Mouse (Mus musculus): ENCODE measurements around the gene Plekhs1. TPM values are rescaled to one million over a fixed set of nuclear protein-coding genes. Genes with fewer than 3 reads are reported as not detected.

The Plekhs1 gene
- polyA plus RNA-seq, 1 experiment from 2014 or later = 0.65 TPM

DNA sequence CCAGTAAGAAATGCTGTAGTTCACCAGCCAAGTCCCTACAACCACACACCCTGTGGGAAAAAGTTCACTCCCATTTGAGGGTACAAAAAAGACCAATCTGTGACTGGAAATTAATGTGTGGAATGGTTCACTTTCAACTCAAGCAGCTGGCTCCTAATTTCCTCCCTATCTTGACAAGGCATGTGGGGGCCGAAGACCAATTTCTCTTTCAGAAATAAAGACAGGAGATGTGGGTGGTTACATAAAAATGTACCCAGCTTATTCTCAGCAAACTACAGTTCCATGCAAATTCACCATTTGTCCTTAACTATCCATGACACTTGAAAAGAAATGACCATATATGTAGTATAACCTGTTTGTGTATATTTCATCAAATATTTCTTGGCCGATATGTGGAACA lies 9.0 kb upstream of the Plekhs1 start:
- no peak for ATAC-seq
- H3K4me3 ChIP-seq (ENCODE audit: low read length) = no peak overlapping the region
- 81% methylated on average over 2 of the region's 2 CpGs for WGBS

DNA sequence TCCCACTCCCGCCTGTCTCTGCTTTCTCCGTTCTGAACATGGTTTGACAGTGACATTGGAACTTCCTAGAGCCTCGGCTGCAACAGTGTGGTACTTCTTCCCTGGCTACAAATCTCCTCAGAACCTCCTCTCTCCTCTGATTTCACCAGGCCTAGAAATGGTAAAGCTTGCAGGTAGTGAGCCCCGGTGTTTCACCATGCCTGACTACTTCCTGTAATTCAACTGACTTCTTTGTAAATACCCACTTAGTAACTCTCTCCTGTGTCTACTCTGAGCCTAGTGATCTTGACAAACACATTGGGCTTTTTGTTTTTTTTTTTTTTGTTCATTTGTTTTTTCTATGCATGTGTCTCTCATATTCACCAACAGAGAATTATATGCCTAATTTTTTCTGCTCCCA lies 6.6 kb upstream of the Plekhs1 start:
- H3K9ac ChIP-seq (ENCODE audit: low read depth, low read length) = no peak overlapping the region
- no peak overlapping the region for H3K4me2 ChIP-seq (ENCODE audit: low read depth, low read length)
- no peaks in the 10 kb centered on the region for H3K27me3 ChIP-seq (replicated peaks; ENCODE audit: control insufficient read depth, insufficient read depth, low read length)
- no peak for ATAC-seq
- H3K36me3 ChIP-seq (ENCODE audit: control insufficient read depth, insufficient read depth, low read length) = no peaks in the 10 kb centered on the region
- no peaks in the 10 kb centered on the region for H3K4me1 ChIP-seq (ENCODE audit: control insufficient read depth, insufficient read depth, low read length)
- H3K4me3 ChIP-seq (ENCODE audit: low read length) = no peak overlapping the region
- H3K27ac ChIP-seq (ENCODE audit: low read length) = no peak overlapping the region
- no peaks in the 10 kb centered on the region for H3K9me3 ChIP-seq (ENCODE audit: control insufficient read depth, low read length)
- 70% methylated on average over 4 of the region's 4 CpGs for WGBS

More for the DNA sequence above, 9.0 kb upstream of the Plekhs1 start:
- Histone ChIP-seq H3K9me3 (ENCODE audit: control insufficient read depth, low read length) (no peaks in the 10 kb centered on the region), H3K27me3 (replicated peaks; ENCODE audit: control insufficient read depth, insufficient read depth, low read length) (no peaks in the 10 kb centered on the region), H3K4me1 (ENCODE audit: control insufficient read depth, insufficient read depth, low read length) (no peaks in the 10 kb centered on the region), H3K27ac (ENCODE audit: low read length) (no peak overlapping the region), H3K9ac (ENCODE audit: low read depth, low read length) (no peak overlapping the region), H3K36me3 (ENCODE audit: control insufficient read depth, insufficient read depth, low read length) (no peaks in the 10 kb centered on the region), H3K4me2 (ENCODE audit: low read depth, low read length) (no peak overlapping the region)

DNA sequence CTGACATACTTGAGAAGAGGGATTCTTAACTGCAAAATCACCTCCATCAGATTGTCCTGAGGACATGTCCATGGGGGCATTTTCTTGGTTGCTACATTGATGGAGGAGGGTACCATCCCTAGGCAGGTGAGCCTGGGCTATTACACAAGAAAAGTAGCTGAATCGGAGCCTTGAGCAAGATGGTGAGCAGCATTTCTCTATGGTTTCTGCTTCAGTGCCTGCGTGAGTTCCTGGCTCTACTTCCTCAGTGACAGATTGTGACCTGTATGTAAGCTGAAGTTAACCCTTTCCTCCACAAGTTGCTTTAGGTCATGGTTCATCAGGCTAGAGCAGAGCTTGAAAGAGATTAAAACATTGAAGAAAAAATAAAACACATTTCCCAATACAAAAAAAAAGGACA lies 6.1 kb upstream of the Plekhs1 start:
- Histone ChIP-seq H3K27me3 (replicated peaks; ENCODE audit: control insufficient read depth, insufficient read depth, low read length) (no peaks in the 10 kb centered on the region), H3K4me3 (ENCODE audit: low read length) (no peak overlapping the region), H3K36me3 (ENCODE audit: control insufficient read depth, insufficient read depth, low read length) (no peaks in the 10 kb centered on the region), H3K4me1 (ENCODE audit: control insufficient read depth, insufficient read depth, low read length) (no peaks in the 10 kb centered on the region), H3K9ac (ENCODE audit: low read depth, low read length) (no peak overlapping the region), H3K9me3 (ENCODE audit: control insufficient read depth, low read length) (no peaks in the 10 kb centered on the region), H3K4me2 (ENCODE audit: low read depth, low read length) (no peak overlapping the region), H3K27ac (ENCODE audit: low read length) (no peak overlapping the region)
- WGBS = 57% methylated on average over 2 of the region's 2 CpGs
- ATAC-seq = no peak

- no peak overlapping the region for H3K27ac ChIP-seq (ENCODE audit: low read length)
- no peak overlapping the region for H3K4me3 ChIP-seq (ENCODE audit: low read length)
- H3K27me3 ChIP-seq (replicated peaks; ENCODE audit: control insufficient read depth, insufficient read depth, low read length) = no peaks in the 10 kb centered on the region
- no peaks in the 10 kb centered on the region for H3K36me3 ChIP-seq (ENCODE audit: control insufficient read depth, insufficient read depth, low read length)
- ATAC-seq = no peak
- no peaks in the 10 kb centered on the region for H3K9me3 ChIP-seq (ENCODE audit: control insufficient read depth, low read length)
- H3K9ac ChIP-seq (ENCODE audit: low read depth, low read length) = no peak overlapping the region
- no peak overlapping the region for H3K4me2 ChIP-seq (ENCODE audit: low read depth, low read length)
- H3K4me1 ChIP-seq (ENCODE audit: control insufficient read depth, insufficient read depth, low read length) = peaks cover 9% of the 10 kb centered on the region; the same call in 1 of the 2 replicates
- WGBS = 85% methylated on average over 4 of the region's 4 CpGs
These were observed 3.9 kb upstream of the Plekhs1 start for GRCm38 (mm10) chr19:56457569-56457968.

- no peak overlapping the region for H3K4me3 ChIP-seq (ENCODE audit: low read length)
- WGBS = 83% methylated on average over 10 of the region's 10 CpGs
These were observed 2.0 kb upstream of the Plekhs1 start for GRCm38 (mm10) chr19:56459154-56460050.

DNA sequence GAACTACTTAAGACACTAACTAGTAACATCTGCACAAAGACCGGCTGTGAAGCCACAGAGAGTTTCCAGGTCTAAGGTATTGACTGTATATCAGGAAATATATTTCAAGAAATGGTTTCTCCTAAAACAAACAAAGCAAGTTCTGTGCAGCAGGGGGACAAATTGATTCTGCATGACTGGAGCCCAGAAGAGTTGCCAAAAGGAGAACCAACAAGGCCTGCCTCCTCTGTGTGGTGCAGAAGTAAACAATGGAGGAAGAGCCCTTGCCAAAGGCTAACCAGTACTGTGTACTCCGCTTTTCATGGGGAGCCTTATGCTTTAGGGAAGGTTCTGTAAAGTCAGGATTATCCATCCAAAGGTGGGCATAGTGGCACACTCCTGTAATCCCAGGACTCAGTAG lies 1.2 kb upstream of the Plekhs1 start:
- 83% methylated on average over 2 of the region's 2 CpGs for WGBS
- H3K27me3 ChIP-seq (replicated peaks; ENCODE audit: control insufficient read depth, insufficient read depth, low read length) = no peaks in the 10 kb centered on the region
- H3K4me2 ChIP-seq (ENCODE audit: low read depth, low read length) = no peak overlapping the region
- no peaks in the 10 kb centered on the region for H3K9me3 ChIP-seq (ENCODE audit: control insufficient read depth, low read length)
- H3K36me3 ChIP-seq (ENCODE audit: control insufficient read depth, insufficient read depth, low read length) = no peaks in the 10 kb centered on the region
- no peak overlapping the region for H3K9ac ChIP-seq (ENCODE audit: low read depth, low read length)
- H3K4me1 ChIP-seq (ENCODE audit: control insufficient read depth, insufficient read depth, low read length) = peaks cover 9% of the 10 kb centered on the region; the same call in 1 of the 2 replicates
- H3K4me3 ChIP-seq (ENCODE audit: low read length) = no peak overlapping the region
- ATAC-seq = no peak
- H3K27ac ChIP-seq (ENCODE audit: low read length) = no peak overlapping the region

More at GRCm38 (mm10) chr19:56459154-56460050, 2.0 kb upstream of the Plekhs1 start:
- no peak overlapping the region for H3K9ac ChIP-seq (ENCODE audit: low read depth, low read length)
- H3K4me2 ChIP-seq (ENCODE audit: low read depth, low read length) = no peak overlapping the region
- H3K36me3 ChIP-seq (ENCODE audit: control insufficient read depth, insufficient read depth, low read length) = no peaks in the 10 kb centered on the region
- H3K4me1 ChIP-seq (ENCODE audit: control insufficient read depth, insufficient read depth, low read length) = peaks cover 9% of the 10 kb centered on the region; the same call in 1 of the 2 replicates
- H3K9me3 ChIP-seq (ENCODE audit: control insufficient read depth, low read length) = no peaks in the 10 kb centered on the region
- no peak overlapping the region for H3K27ac ChIP-seq (ENCODE audit: low read length)
- ATAC-seq = no peak
- H3K27me3 ChIP-seq (replicated peaks; ENCODE audit: control insufficient read depth, insufficient read depth, low read length) = no peaks in the 10 kb centered on the region

DNA sequence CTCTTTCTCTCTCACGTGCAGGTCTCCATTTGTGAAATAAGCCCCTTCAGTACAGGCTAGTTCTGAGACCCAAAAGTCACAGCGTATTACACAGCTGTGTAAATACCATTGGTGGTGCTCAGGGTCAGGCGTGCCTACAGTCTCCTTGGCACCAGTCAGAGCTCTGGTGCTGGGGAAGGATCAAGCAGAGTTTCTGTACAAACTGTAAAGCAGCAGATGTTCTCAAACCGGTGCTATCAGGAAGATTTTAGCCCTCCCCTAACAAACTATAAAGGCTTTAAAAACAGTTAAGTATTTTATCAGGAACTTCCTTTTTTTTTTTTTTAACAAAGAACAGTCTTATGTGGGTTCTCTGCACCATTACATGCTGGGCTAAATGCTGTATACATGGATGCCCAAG lies 1.3 kb downstream of the Plekhs1 start:
- 65% methylated on average over 4 of the region's 4 CpGs for WGBS
- no peaks in the 10 kb centered on the region for H3K9me3 ChIP-seq (ENCODE audit: control insufficient read depth, low read length)
- no peak overlapping the region for H3K4me2 ChIP-seq (ENCODE audit: low read depth, low read length)
- H3K4me1 ChIP-seq (ENCODE audit: control insufficient read depth, insufficient read depth, low read length) = peaks cover 9% of the 10 kb centered on the region; the same call in 1 of the 2 replicates
- 0 out of 2 replicates have a peak, but pooled peaks have one; percentile 50 for ATAC-seq
- no peak overlapping the region for H3K9ac ChIP-seq (ENCODE audit: low read depth, low read length)
- no peak overlapping the region for H3K4me3 ChIP-seq (ENCODE audit: low read length)
- no peak overlapping the region for H3K27ac ChIP-seq (ENCODE audit: low read length)
- no peaks in the 10 kb centered on the region for H3K36me3 ChIP-seq (ENCODE audit: control insufficient read depth, insufficient read depth, low read length)
- no peaks in the 10 kb centered on the region for H3K27me3 ChIP-seq (replicated peaks; ENCODE audit: control insufficient read depth, insufficient read depth, low read length)

GRCm38 (mm10) chr19:56466486-56466885 lies 5.0 kb downstream of the Plekhs1 start:
- Histone ChIP-seq H3K27ac (ENCODE audit: low read length) (no peak overlapping the region), H3K9ac (ENCODE audit: low read depth, low read length) (no peak overlapping the region), H3K4me3 (ENCODE audit: low read length) (no peak overlapping the region), H3K36me3 (ENCODE audit: control insufficient read depth, insufficient read depth, low read length) (no peaks in the 10 kb centered on the region), H3K4me2 (ENCODE audit: low read depth, low read length) (no peak overlapping the region), H3K9me3 (ENCODE audit: control insufficient read depth, low read length) (no peaks in the 10 kb centered on the region), H3K27me3 (replicated peaks; ENCODE audit: control insufficient read depth, insufficient read depth, low read length) (no peaks in the 10 kb centered on the region), H3K4me1 (ENCODE audit: control insufficient read depth, insufficient read depth, low read length) (peaks cover 3% of the 10 kb centered on the region; the same call in 1 of the 2 replicates)
- 87% methylated on average over 8 of the region's 8 CpGs for WGBS
- no peak for ATAC-seq

GRCm38 (mm10) chr19:56470286-56471020 lies 9.0 kb downstream of the Plekhs1 start:
- Histone ChIP-seq H3K27ac (ENCODE audit: low read length) (no peak overlapping the region), H3K9me3 (ENCODE audit: control insufficient read depth, low read length) (no peaks in the 10 kb centered on the region), H3K4me1 (ENCODE audit: control insufficient read depth, insufficient read depth, low read length) (no peaks in the 10 kb centered on the region), H3K4me2 (ENCODE audit: low read depth, low read length) (no peak overlapping the region), H3K4me3 (ENCODE audit: low read length) (no peak overlapping the region), H3K36me3 (ENCODE audit: control insufficient read depth, insufficient read depth, low read length) (no peaks in the 10 kb centered on the region), H3K27me3 (replicated peaks; ENCODE audit: control insufficient read depth, insufficient read depth, low read length) (no peaks in the 10 kb centered on the region), H3K9ac (ENCODE audit: low read depth, low read length) (no peak overlapping the region)
- 81% methylated on average over 14 of the region's 14 CpGs for WGBS
- no peak for ATAC-seq

All from intestine, embryonic 16.5 days (tissue).